Mouse (Mus musculus): ENCODE data around the gene Ubiad1.

Ubiad1 gene

DNA sequence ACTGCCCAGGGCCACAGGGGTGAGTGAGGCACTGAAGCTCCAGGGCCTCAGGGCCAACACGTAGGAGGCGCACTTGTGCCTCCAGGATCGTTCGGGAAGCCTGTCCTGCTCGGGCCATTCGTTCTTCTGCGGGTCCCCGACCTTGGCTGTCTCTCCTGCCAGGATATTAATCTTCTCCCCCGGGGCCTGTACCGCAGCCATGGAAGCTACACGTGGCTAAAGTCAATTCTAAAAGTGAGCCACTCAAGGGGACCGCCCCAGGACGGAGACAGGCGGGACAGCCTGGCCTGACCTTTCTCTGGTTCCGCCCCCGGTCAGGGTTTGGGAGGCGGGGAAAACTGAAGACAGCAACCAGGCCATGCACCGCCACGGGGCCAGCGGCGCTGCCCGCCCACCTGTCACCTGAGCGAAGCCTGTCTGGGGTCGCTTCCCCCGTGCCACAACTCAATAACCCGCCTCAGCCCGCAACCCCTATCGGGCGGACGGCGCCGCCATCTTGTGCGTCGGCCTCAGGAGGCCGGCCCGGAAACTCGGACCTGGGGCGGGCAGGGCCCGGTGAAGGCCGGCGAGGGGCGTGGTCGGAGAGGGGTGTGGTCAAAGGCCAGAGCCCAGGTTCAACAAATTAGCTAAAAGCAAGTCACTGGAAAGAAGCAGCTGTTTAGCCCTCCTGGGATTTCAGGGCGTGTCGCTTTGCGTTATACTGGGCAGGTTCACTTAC, at the start of gene Ubiad1:
Ubiad1 (minus strand) TSS at position 522 of the 718 bp plus-strand sequence.
- peak; percentile 81 for DNase-seq

DNA sequence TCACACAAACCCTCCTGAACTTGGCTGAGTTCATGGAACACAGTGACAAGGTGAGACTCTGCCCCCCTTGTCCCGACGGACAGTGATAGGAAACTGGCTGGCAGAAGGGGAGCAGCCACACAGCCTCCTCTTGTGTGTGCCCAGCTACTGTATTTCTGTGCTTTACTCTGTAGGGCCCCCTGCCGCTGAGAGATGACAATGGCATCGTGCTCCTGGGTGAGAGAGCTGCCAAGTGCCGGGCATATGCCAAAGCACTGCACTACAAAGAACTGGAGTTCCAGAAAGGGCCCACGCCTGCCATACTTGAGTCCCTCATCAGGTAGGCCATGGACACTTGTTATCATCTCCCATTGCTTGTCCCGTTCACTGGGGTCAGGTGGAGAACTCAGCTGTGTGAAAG, 46.9 kb upstream of the Ubiad1 start:
- peak; percentile 50 for DNase-seq

DNA sequence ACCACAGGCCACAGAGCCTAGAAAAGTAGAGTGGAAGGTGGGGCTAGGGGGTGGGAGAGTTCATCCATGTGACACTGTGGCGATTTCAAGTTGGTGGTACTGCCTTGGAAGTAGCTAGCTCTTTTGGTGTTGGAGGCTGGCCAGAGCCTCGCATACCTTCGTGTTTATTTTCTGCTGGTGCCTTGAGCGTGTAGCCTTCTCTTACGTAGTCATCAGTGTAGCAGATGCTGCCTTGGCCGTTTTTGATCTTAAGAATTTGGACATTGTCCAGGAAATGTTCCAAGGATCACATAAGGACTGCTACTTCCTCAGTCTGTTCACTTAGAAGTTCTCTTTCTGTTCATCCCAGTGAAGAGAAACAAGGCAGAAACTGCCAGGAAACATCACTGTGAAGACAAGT, 45.9 kb upstream of the Ubiad1 start:
- DNase-seq = no peak

DNA sequence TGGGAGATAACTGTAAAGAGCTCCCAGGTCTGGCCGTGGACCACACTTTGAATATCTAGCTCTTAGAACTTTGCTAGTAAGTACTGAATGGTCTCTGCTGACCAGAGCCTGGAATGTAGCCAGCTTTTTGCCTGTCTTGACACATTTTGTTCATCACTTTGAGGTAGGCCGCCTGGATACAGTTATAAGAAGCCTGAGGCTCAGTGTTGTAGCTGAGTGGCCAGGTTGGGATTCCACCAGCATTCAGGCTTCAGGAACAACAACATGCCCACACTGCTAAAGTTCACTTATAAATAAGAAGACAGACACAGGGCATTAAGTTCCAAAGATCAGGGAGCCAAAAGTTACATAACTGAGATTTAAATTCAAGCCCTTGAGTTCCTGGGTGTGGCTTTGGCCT, 43.3 kb upstream of the Ubiad1 start:
- no peak for DNase-seq

DNA sequence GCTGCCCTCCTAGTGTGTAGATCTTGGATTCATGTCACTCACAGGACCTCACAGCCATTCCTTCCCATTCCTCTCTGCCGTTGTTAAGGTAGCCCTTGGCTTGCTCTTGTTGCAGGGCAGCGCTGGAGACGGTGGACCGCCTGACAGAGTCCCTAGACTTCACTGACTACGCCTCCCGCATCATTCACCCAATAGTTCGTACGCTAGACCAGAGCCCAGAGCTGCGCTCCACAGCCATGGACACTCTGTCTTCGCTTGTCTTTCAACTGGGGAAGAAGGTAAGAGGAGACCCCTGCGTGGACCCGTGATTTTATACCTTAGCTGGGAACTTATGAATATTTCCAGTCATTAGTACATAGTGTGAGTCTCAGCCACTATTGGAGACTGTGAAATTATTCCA, 39.9 kb upstream of the Ubiad1 start:
- no peak for DNase-seq

DNA sequence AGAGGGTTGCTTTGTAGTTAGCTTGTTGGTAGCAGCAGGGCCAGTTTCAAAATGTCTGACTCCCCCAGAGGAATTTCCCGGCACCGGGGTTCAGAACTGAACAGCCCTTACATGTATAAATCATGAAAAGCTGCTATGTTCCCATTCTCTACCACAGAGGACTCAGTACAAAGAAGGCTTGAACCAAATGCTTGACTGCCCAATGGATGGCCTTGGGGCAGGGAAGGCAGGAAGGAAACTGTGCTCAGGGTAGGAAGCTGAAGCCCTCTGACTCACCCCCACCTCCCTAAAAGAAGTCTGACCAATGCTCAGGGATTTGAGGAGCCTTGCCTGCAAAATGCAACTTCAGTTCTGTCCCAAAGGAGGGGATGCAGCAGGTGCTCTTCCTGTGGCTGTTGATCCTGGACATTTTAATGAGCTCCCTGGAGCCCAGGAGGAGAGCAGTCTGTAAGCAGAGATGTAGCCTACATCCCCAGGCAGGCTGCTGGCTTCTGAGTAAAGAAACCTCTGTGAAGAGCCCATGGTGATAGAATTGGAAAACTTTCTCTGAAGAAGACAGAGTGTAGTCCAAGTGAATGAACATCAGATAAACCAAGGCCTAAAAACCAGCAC, 37.1 kb upstream of the Ubiad1 start:
- DNase-seq = no peak

DNA sequence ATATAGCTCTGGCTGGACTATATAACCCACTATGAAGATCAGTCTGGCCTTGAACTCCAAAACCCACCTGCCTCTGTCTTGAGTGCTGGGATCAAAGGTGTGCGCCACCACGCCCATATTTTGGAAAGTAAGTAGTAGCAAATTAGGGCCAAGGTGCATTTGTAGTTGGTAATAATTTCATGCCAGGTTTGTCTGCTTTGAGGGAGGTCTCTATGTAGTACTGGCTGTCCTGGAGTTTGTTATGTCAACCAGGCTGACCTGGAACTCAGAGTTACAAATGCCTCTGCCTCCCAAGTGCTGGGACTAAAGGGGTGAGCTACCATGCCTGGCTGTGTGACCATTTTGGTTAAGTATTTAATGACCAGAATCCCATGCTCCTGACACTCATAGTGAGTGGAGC, 35.7 kb upstream of the Ubiad1 start:
- DNase-seq = no peak

DNA sequence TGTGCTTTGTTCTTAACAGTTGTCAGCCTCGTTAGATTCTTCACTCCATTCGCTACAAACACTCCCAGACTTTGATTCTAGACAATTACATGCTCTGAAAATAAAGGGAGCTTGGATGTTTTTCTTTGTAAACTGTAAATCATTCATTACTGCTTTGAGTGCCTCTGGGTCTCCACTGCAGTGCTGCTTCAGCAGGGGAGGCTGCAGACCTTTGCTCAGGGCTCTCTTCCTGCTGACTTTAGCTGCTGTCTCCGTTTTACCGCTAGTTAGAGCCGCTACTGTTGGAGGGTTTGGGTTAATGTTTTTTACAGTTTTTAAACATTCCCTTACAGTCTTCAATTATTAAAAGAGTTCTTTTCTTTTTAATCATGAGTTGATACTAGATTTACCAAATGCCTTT, 28.9 kb upstream of the Ubiad1 start:
- no peak for DNase-seq

DNA sequence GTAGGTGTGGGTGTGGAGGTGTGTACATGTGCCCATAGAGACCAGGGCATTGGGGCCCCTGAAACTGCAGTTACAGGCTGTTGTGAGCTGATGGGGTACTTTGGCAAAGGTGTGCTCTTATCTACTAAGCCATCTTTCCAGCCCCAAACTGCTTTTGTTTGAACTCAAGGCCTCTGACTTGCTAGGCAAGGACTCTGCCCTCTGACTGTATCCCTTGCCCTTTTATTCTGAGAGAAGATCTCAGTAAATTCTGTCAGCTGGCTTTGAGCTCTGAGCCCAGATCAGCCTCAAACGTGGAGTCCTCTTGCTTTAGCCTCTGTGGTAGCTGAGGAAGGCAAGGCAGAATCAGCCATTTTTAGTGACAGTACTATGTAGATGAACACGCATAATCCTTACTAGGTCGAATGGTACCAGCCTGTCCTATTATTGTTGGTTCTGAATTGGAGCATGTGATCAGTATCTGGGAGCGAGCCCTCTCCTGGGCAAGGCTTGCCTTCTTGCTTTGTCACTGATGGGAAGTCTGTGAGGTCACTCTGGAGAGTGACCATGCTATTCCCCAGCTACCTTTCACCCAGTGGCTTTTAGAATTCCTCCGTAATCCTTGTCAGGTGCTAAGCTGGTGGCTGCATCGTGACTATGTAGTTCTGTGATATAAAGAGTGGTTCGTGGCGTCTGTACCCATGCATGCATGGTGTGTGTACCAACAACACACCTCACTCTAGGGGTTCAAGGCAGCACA, 28.0 kb upstream of the Ubiad1 start:
- DNase-seq = no peak

DNA sequence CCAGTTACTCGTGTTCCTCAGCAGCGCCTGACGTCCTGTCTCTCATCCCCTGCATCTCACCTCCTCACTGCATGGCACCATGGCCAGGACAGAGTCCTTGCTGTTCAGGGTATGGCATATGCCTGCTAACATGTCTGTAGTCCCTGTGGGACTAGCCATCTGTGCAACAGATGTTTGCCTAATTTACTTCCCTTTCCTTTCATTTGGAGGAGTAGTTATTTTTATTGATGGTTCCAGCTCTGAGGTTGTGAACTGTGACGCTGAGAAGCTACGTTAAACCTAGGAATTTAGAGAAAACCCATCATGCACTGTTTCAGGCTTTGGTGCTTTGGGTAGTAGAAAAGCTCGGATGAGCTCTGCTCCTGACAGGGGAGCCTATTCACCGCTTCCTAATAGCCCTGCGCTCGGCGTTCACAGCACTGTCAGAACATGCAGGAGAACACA, 26.8 kb upstream of the Ubiad1 start:
- no peak for DNase-seq

DNA sequence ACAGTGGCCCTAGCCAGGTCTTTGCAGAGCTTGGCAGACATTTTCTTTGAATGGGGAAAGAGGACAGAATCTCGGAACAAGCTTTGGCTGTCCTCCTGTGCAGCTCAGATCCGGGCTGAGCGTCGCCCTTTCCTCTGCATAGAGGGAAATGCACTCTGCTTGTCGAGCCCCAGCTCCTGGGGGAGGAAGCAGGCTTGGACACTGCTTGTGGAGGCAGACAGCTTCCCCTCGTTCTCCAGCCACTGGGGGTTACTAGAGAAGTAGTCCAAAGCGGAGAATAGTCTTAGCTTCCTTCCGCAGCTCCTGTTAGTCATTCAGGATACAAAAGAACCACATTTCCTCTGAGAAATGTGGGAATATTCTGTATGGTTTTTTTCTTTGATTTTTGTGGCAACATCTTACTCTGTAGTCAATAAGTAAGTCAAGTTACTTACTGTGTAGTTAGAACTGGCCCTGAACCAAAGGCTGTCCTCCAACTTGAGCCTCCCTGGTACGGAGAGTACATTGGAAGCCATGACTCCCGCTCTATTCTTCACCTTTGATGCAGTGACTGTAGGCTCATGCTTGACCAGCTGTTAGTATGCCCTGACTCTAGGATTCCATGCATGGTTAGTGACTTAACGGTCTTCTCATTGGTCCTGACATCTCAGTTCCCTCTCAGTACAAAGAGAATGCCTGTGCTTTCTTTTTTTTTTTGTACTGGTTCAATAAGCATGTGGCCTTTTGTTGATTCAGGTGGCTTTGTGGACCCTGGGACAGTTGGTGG, 25.1 kb upstream of the Ubiad1 start:
- no peak for DNase-seq

DNA sequence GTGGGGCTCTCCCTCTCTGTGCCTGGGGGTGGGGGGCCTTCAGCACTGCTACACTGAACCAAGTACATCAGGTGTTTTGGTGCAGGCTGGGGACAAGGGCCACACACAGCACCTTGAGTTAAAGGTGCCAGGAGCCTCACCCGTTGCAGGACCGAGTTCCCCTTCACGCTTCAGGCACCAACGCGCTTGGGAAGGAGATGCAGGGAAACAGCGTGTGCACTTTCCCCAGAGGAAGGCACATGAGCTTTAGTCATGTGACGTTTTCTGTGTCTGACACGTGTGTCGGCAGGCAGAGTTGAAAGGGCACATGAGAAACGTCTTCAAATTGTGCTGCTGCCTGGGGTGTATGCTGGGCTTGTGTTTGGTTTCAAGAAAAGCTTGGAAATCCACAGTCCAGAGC, 23.8 kb upstream of the Ubiad1 start:
- no peak for DNase-seq

DNA sequence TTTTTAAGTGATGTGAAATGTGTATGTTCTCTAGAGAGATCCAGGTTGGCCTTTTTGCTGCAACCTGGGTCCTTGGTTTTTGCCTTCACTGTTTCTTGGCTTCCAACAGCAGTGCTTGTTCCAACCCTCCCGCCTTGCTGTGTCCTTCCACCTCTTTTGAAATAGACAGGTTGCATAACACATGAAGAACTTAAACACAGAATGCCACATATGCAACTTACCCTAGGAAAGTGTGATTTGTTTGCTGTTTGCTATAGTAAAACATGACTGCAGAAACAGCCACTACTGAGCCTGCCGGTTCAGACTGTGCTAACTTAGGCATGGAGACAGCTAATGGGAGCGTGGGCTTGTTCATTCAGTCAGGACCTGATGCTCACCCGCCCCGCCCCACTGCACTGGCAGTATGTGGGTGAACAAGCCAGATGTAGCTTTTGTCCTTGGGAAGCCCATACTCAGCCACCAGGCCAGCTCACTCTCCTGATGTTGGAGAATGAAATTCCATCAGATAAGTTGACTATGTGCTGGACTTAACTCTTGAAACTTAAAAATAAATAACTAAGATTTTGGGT, 22.0 kb upstream of the Ubiad1 start:
- DNase-seq = no peak

DNA sequence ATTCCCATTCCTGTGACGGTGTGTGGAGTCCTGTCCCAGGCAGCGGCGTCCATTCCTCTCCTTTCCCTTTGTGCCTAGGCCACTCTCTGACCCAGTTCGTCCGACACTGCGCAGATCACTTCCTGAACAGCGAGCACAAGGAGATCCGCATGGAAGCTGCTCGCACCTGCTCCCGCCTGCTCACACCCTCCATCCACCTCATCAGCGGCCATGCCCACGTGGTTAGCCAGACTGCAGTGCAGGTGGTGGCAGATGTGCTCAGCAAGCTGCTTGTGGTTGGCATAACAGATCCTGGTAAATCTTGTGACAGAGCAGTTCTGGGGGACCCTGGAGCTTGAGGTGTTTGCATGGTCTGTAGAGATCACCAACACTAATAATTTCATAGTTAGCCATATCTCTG, 20.3 kb upstream of the Ubiad1 start:
- no peak for DNase-seq

DNA sequence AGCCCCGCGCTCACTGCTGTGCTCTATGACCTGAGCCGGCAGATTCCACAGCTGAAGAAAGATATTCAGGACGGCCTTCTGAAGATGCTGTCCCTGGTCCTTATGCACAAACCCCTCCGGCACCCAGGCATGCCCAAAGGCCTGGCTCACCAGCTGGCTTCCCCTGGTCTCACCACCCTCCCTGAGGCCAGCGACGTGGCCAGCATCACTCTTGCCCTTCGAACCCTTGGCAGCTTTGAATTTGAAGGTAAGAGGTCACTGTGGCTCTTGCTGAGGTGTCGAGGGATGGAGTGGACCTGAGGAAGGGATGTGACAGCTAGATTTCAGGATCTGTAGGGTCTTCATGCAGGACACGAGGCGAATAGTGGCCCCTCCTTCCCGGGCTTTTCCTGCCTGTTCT, 19.7 kb upstream of the Ubiad1 start:
- no peak for DNase-seq

DNA sequence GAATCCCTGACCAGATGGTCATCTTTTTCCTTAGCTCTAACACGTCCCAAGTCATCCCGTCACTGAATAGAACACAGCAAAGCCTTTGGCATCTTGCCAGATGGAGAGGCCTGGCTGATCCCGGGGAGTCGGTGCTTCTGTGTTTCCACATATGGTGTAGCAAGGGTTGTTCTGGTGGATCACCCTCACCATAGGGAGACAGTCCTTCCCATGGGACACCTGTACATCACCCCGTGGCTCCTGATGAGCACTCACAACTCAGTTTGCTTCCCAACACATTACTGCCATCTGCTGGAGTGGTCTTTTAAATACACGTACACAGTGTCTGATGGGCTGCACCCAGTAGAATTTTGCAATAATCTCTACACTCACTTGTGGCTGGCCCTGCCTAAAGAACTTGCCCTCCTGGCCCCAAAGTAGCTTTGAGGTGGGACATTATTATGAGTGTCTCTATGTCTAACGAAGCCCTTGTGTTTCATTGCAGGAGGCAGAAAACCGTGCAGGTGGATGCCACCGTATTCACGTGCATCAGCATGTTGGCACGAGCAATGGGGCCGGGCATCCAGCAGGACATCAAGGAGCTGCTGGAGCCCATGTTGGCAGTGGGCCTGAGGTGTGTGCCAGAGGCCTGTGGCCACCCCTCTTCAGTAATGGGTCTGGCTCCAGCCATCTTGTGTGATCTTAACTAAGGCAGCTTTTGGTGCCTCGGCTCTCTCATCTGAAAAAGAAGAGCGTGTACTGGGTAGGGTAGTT, 18.8 kb upstream of the Ubiad1 start:
- DNase-seq = peak; percentile 48

DNA sequence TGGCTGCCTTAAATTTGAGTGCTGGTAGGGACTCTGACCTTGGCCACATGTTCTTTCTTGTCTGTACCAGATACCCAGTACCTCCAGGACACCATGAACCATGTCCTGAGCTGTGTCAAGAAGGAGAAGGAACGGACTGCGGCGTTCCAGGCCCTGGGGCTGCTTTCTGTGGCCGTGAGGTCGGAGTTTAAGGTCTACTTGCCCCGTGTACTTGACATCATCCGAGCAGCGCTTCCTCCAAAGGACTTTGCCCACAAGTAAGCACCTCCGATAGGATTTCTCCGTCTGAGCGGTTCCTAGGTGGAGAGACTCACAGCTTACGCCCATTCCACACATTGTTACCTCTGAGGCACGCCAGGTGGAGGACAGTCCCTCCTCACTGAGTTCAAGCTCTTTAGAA, 18.1 kb upstream of the Ubiad1 start:
- no peak for DNase-seq

DNA sequence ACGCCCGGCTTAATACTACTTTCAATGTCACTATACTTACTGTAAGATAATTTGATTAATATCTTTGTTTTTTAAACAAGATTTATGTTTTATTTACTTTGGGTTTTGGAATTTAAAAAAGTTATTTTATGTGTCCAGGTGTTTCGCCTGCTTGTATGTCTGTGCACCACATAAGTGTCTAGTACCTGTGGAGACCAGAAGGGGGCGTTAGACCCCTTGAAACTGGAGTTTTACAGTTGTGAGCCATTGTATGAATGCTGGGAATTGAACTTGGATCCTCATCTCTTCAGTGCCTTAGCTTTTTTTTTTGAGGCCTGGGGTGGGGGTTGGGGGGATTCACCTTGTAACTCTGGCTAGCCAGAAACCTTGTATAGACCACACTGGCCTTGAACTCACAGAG, 17.2 kb upstream of the Ubiad1 start:
- no peak for DNase-seq

DNA sequence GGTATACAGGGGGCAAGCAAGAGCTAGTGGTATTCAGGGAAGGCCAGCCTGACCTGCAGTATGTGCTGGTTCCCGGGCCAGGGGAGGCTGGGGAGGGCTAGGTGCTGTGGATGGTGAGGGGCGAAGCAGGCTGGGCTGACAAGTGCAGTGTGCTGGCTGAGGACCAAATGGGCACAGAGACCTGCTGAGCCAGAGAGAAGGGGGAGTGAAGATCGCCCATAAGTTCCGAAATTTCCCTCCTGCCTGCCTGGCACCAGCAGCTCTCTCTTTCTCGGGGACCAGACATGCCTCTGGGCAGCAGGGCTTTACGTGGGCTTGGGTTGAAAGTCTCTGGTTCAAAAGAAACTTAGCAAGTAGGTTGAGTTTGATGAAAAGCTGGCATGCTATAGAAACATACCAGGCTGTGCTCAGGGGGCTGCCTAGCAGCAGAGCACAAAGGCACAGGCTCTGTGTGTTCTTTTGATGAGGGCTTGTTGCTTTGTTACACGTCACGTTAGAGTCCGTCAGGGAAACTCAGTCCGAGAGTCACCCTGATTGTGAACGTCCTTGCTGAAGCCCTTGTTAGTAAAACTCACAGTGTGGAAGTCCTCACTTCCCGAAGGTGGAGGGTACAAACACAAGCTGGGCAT, 16.2 kb upstream of the Ubiad1 start:
- DNase-seq = no peak

DNA sequence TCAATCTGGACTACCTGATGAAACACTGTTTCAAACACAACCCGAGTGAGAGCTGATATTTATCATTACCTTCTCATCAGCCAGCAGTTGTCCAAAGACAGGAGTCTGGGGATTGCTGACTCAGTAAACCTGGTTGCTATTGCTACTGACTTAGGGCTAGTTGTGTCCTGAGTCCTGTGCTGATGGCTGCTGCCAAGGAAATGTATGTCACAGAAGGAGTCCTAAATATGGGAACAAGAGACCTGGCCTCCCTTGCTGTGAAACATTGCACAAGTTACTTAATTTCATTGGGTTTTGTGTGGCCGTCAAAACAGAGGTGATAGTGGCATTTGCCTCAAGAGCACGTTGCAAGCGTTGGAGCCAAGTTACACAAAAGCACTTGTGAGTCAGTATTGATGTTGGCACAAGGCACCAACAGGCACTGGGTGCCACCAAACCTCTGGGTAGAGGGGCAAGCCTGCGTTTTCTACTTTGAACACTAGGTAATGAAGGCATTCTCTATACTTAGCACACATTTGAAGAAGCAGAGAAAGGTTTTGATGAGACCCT, 11.0 kb upstream of the Ubiad1 start:
- no peak for DNase-seq

DNA sequence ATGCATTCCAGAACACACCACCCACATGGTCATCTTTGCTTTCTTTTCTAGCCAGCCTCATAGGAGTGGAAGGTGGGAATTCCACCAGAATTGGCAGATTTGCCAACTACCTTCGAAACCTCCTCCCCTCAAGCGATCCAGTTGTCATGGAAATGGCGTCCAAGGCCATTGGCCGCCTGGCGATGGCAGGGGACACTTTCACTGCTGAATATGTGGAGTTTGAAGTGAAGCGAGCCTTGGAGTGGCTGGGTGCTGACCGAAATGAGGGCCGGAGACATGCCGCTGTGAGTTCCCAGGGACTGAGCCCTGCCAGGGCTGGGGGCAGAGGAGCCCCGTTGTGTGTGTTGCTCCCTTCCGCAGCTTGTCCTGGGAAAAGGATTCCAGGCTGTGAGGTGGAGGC, 9.1 kb upstream of the Ubiad1 start:
- DNase-seq = no peak

DNA sequence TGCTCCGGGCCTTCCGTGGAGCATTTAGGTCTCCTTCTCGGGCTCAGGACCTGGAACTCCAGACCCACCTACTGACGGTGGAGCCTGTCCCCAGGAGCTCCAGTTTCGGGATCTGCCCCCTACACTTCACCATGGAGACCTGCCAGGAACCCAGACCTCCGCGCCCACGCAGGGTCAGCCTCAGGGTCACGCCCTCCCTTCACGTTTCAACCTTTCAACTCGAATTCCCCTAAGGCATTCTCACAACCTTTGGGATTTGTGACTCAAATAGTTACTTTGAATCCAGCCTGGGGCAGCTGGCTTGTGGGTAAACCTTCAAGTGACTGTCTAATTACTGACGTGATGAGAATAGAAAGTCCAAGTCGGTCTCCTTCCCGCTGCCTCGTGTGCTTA, 4.3 kb upstream of the Ubiad1 start:
- DNase-seq = no peak

All from cerebellum, adult 8-10 months (tissue).